Mouse (Mus musculus) ES-Bruce4 (cell line): Measurements from ENCODE around the gene Capn11.

Experiments
- CTCF ChIP-seq: IDR thresholded peaks from one replicate; pipeline ENCODE4 v1.8.1; 2011; ENCODE audit warnings: low read depth, low read length
- POLR2A ChIP-seq: IDR thresholded peaks from one replicate; pipeline ENCODE4 v1.8.1; 2011; ENCODE audit warnings: low read length; ENCODE audit not compliant: insufficient read depth

DNA sequence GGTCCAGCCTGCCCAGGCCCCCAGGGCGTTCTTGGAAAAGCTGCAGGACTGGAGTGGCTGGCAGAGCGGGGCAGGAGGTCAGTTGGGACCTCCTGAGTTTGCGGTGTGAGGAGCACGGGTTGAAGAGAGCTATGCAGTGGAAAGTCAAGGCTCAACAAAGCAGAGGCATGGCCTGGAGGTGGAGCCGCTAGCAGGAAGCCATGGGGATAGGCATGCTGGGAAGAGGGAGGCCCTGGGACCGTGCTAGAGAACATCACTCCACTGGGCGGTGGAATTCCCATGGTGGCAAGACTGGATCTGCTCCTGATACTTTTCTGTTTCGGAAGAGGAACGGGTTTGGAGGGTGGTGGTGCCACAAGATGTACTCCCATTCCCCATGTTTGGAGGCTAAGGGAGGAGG is 37.9 kb upstream of the Capn11 start:
- TF ChIP-seq CTCF (no peak), POLR2A (no peak)
